Mouse (Mus musculus) hindbrain, embryonic 16.5 days (tissue): ENCODE measurements around the gene Arhgap6. TPM values are rescaled to one million over a fixed set of nuclear protein-coding genes. Genes with fewer than 3 reads are reported as not detected.

ENCODE experiments used
- ATAC-seq: fragments of 200-750 bp; cut with Nextera tagmentation; 2 replicates; pipeline ENCODE4 v1.8.0; 2017; ENCODE audit warnings: moderate TSS enrichment, moderate library complexity
- H3K27ac ChIP-seq: fragments of 300-500 bp; sonication (generic); 2 replicates; pipeline ENCODE4 v1.5.1; 2014; ENCODE audit warnings: low read depth, mild to moderate bottlenecking, control low read depth, low read length, moderate library complexity
- H3K27me3 ChIP-seq: fragments of 300-500 bp; sonication (generic); replicated peaks from 2 replicates; pipeline ENCODE4 v1.6.1; 2014; ENCODE audit warnings: low read length; ENCODE audit not compliant: control insufficient read depth, insufficient read depth
- H3K36me3 ChIP-seq: fragments of 300-500 bp; sonication (generic); 2 replicates; pipeline ENCODE4 v1.6.1; 2014; ENCODE audit warnings: mild to moderate bottlenecking, low read length, moderate library complexity, mixed read lengths; ENCODE audit not compliant: control insufficient read depth, insufficient read depth
- H3K4me1 ChIP-seq: fragments of 300-500 bp; sonication (generic); 2 replicates; pipeline ENCODE4 v1.6.1; 2014; ENCODE audit warnings: low read depth, low read length; ENCODE audit not compliant: control insufficient read depth, insufficient read depth
- H3K4me2 ChIP-seq: fragments of 300-500 bp; sonication (generic); 2 replicates; pipeline ENCODE4 v1.6.1; 2014; ENCODE audit warnings: mild to moderate bottlenecking, low read length, control low read depth, moderate library complexity
- H3K4me3 ChIP-seq: fragments of 300-500 bp; sonication (generic); 2 replicates; pipeline ENCODE4 v1.5.1; 2014; ENCODE audit warnings: mild to moderate bottlenecking, low read length, control low read depth, moderate library complexity
- H3K9ac ChIP-seq: fragments of 300-500 bp; sonication (generic); 2 replicates; pipeline ENCODE4 v1.6.1; 2014; ENCODE audit warnings: low read depth, mild to moderate bottlenecking, control low read depth, low read length, moderate library complexity
- H3K9me3 ChIP-seq: fragments of 300-500 bp; sonication (generic); 2 replicates; pipeline ENCODE4 v1.6.1; 2014; ENCODE audit warnings: mild to moderate bottlenecking, low read length, moderate library complexity; ENCODE audit not compliant: control insufficient read depth
- WGBS: fragments of 180-500 bp; shearing (Covaris S2); extraction: QIAGEN DNeasy Blood & Tissue Kit; methylation state at CpG from one replicate; pipeline ENCODE4 v1.1.7; 2014; 5-methylcytosine and 5-hydroxymethylcytosine counted together
- polyA plus RNA-seq: library from polyadenylated mRNA; unstranded; fragments of >200 nt; fragmentation: Nextera tagmentation; extraction: Ambion mirVana; gene quantifications from 2 replicates; pipeline ENCODE4 v1.2.1, GENCODE M21; 2015

Arhgap6 gene
- polyA plus RNA-seq, 1 experiment from 2014 or later = 1.8 TPM

- whole genome bisulfite sequencing = 76% methylated on average over 3 of the region's 3 CpGs
Measured at GRCm38 (mm10) chrX:169210019-169210418, 415.1 kb downstream of the Arhgap6 start.

DNA sequence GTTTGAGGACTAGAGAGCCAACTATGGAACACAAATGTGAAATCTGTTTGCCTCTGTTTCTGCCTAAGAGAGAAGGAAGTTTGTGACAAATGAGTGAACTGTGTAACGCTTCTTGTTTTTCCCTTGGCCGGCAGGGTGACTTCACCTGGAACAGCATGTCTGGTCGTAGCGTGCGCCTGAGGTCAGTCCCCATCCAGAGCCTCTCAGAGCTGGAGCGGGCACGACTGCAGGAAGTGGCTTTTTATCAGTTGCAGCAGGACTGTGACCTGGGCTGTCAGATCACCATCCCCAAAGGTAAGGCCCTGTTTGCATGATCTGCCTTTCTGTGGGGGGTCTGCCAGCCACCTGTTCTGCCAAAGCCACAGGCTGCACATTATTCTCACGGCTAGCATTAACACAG lies 425.2 kb downstream of the Arhgap6 start:
- Histone ChIP-seq H3K36me3 (no peaks in the 10 kb centered on the region), H3K27ac (no peak overlapping the region), H3K4me3 (no peak overlapping the region), H3K4me2 (no peak overlapping the region), H3K9ac (no peak overlapping the region), H3K9me3 (no peaks in the 10 kb centered on the region), H3K27me3 (peaks cover 2% of the 10 kb centered on the region; the same call in 1 of the 2 replicates), H3K4me1 (no peaks in the 10 kb centered on the region)
- 79% methylated on average over 8 of the region's 8 CpGs for WGBS
- ATAC-seq = no peak

More at GRCm38 (mm10) chrX:169210019-169210418, 415.1 kb downstream of the Arhgap6 start:
- H3K4me2 ChIP-seq = no peak overlapping the region
- H3K9me3 ChIP-seq = no peaks in the 10 kb centered on the region
- H3K4me1 ChIP-seq = no peaks in the 10 kb centered on the region
- H3K4me3 ChIP-seq = no peak overlapping the region
- ATAC-seq = no peak
- no peaks in the 10 kb centered on the region for H3K36me3 ChIP-seq
- no peak overlapping the region for H3K9ac ChIP-seq
- no peak overlapping the region for H3K27ac ChIP-seq
- H3K27me3 ChIP-seq = no peaks in the 10 kb centered on the region; the same call in 1 of the 2 replicates

DNA sequence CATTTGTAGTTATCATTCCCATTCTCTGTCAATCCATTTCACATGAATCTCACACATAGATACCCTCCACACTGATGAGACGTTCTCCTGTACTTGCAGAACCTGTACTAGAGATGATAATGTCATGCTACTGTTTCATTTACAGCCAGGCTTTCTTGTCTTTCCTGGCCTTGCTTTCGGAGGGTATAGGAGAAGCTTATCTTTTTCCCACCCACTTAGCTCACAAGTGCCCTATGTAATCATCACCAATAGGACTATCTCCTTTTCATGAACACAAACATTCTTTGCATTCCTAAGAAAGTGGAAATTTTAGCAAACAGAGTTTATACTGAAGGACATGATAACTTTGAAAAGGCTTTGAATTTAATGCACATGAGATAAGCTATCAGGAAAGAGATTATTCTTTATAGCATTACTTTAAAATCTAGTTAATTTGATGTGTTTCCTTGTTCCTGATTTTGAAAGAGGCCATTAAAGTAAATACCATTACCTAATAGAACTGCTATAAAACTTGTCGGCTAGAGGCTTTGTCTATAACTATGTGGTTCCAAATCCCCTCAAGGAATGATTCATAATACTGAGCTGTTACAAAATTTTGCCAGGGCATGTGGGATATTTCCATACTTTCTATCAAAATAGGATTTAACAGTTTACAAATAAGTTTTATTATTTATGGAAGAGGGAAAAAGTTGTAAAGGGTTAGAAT lies 427.6 kb downstream of the Arhgap6 start:
- H3K4me2 ChIP-seq = no peak overlapping the region
- no peak for ATAC-seq
- no peak overlapping the region for H3K27ac ChIP-seq
- no peak overlapping the region for H3K4me3 ChIP-seq
- no peaks in the 10 kb centered on the region for H3K36me3 ChIP-seq
- 76% methylated on average over 3 of the region's 3 CpGs for WGBS
- H3K9me3 ChIP-seq = no peaks in the 10 kb centered on the region
- H3K27me3 ChIP-seq = peaks cover 2% of the 10 kb centered on the region; the same call in 1 of the 2 replicates
- H3K4me1 ChIP-seq = no peaks in the 10 kb centered on the region
- no peak overlapping the region for H3K9ac ChIP-seq

- Histone ChIP-seq H3K27ac (no peak overlapping the region), H3K4me3 (no peak overlapping the region), H3K9me3 (no peaks in the 10 kb centered on the region), H3K4me1 (no peaks in the 10 kb centered on the region), H3K9ac (no peak overlapping the region), H3K27me3 (no peaks in the 10 kb centered on the region; the same call in 1 of the 2 replicates), H3K36me3 (no peaks in the 10 kb centered on the region), H3K4me2 (no peak overlapping the region)
- ATAC-seq = no peak
- WGBS = 81% methylated on average over 1 of the region's 1 CpGs
Measured at GRCm38 (mm10) chrX:169255915-169256314, 461.0 kb downstream of the Arhgap6 start.

DNA sequence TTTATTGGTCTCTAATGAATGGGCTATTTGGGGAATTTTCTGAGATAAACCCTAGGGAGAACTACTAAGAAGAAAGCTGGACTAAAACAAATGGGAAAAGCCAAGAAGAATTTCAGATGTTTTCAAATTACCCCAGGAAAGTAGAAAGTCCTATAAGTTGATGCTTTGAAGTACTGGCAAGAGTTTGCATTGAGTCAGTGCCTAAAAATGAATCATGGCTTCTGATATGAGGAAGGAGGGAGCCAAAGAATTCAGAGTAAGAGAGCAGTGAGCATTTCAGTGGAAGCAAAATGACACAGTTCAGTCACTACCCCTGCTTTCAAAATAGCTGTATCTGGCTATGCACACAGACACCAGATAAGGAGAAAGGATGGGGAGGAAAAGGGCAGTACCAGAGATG lies 461.8 kb downstream of the Arhgap6 start:
- ATAC-seq = no peak
- Histone ChIP-seq H3K9me3 (no peaks in the 10 kb centered on the region), H3K4me2 (no peak overlapping the region), H3K27ac (no peak overlapping the region), H3K9ac (no peak overlapping the region), H3K4me3 (no peak overlapping the region), H3K4me1 (no peaks in the 10 kb centered on the region), H3K27me3 (no peaks in the 10 kb centered on the region; the same call in 1 of the 2 replicates), H3K36me3 (no peaks in the 10 kb centered on the region)

DNA sequence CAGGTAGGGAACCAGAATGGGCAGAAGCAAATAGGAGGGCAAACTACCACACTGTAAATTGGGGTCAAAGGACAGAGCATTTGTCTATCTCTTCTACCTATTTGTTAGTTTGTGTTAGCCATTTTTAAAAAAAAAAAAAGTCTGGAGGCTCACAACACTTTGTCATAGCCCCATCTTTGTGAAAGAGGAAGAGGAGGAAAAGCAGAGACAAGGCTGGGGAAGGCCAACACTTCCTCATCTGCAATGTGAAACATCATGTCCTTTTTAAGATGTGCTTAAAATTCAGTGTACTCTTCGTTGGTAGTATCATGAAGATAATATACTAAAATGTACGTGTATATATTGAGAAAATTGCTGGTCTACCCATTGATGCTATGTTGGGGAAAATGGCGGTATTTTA lies 466.1 kb downstream of the Arhgap6 start:
- Histone ChIP-seq H3K9me3 (no peaks in the 10 kb centered on the region), H3K4me3 (no peak overlapping the region), H3K27me3 (no peaks in the 10 kb centered on the region; the same call in 1 of the 2 replicates), H3K4me1 (no peaks in the 10 kb centered on the region), H3K9ac (no peak overlapping the region), H3K4me2 (no peak overlapping the region), H3K36me3 (no peaks in the 10 kb centered on the region), H3K27ac (no peak overlapping the region)
- 84% methylated on average over 3 of the region's 3 CpGs for WGBS
- ATAC-seq = no peak

- 73% methylated on average over 2 of the region's 2 CpGs for WGBS
- no peaks in the 10 kb centered on the region for H3K36me3 ChIP-seq
- H3K4me3 ChIP-seq = no peak overlapping the region
- H3K27ac ChIP-seq = no peak overlapping the region
- no peaks in the 10 kb centered on the region for H3K9me3 ChIP-seq
- no peaks in the 10 kb centered on the region for H3K4me1 ChIP-seq
- no peak for ATAC-seq
- H3K27me3 ChIP-seq = no peaks in the 10 kb centered on the region; the same call in 1 of the 2 replicates
- no peak overlapping the region for H3K4me2 ChIP-seq
- no peak overlapping the region for H3K9ac ChIP-seq
Measured at GRCm38 (mm10) chrX:169262212-169262611, 467.3 kb downstream of the Arhgap6 start.

DNA sequence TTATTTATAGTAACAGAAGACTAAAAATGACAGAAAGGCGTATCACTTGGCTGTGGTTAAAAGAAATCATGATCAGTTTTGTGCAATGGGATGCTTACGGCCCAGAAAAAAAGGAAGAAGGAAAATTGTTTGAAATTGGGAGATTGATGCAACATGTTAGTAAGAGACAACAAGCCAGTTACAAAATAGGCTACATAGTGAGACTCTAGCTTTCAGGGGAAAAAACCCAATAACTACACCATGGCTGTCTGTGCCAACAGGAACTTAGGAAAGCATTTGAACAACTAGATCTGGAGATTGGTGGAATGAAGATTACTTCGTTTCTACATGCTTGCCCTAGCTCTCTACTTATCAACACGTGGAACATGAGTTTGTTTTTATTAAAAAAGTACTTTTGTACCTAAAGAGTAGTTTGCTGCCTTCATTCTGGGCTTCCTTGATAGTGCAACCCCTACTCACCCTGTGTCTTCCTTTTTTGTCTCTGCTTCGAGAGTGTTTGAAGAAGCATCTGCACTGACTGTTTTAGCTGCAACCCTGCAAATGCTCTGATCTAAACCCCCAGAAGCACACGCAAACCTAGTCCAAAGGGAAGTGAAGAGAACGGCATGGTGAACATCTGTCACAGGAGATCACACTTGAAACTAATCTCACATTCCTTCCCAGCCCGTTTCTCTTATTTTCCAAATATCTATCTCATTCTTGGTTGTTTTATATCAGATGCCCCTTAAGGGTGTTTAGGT lies 468.7 kb downstream of the Arhgap6 start:
- Histone ChIP-seq H3K36me3 (no peaks in the 10 kb centered on the region), H3K4me3 (no peak overlapping the region), H3K4me2 (no peak overlapping the region), H3K9me3 (no peaks in the 10 kb centered on the region), H3K9ac (no peak overlapping the region), H3K27ac (no peak overlapping the region), H3K27me3 (no peaks in the 10 kb centered on the region; the same call in 1 of the 2 replicates), H3K4me1 (no peaks in the 10 kb centered on the region)
- no peak for ATAC-seq
- WGBS = 78% methylated on average over 8 of the region's 8 CpGs

DNA sequence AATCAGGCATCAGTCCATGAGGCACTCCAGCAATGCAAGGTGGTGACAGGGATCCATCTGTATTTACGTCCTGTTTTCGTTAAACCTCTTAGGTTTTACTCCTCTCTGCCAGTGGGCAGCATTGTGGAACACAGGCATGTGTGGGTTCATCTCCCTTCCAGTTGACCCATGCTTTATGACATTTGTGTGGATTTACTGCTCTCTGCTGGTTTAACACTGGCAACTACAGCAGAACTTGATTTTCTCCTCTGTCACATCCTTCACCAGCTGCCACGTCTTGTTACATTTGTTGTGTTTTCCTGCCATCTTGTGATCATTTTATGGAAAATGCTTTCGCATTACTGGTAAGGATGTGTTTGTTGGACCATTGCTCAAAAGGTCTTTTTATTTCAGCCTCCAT lies 504.7 kb downstream of the Arhgap6 start:
- 68% methylated on average over 4 of the region's 4 CpGs for WGBS
- H3K9me3 ChIP-seq = no peaks in the 10 kb centered on the region
- no peak overlapping the region for H3K4me3 ChIP-seq
- H3K27ac ChIP-seq = no peak overlapping the region
- H3K27me3 ChIP-seq = no peaks in the 10 kb centered on the region
- H3K4me2 ChIP-seq = no peak overlapping the region
- peak; percentile 85 for ATAC-seq
- no peak overlapping the region for H3K9ac ChIP-seq
- no peaks in the 10 kb centered on the region for H3K4me1 ChIP-seq
- H3K36me3 ChIP-seq = no peaks in the 10 kb centered on the region
